Mouse (Mus musculus): Measurements from ENCODE around the gene Rad50. TPM values are rescaled to one million over a fixed set of nuclear protein-coding genes. Genes with fewer than 3 reads are reported as not detected.

Gene Rad50
- polyA plus RNA-seq, 1 experiment = 6.9 TPM

- no peak for DNase-seq (ENCODE audit: extremely low spot score in 1 of 2, low spot score in 1 of 2)
Observed at GRCm38 (mm10) chr11:53609672-53610071, 97.4 kb downstream of the Rad50 start.

- no peak for DNase-seq (ENCODE audit: extremely low spot score in 1 of 2, low spot score in 1 of 2)
Observed at GRCm38 (mm10) chr11:53609231-53609630, 97.9 kb downstream of the Rad50 start.

GRCm38 (mm10) chr11:53605609-53606008, 101.5 kb downstream of the Rad50 start:
- DNase-seq (ENCODE audit: extremely low spot score in 1 of 2, low spot score in 1 of 2) = no peak

- DNase-seq (ENCODE audit: extremely low spot score in 1 of 2, low spot score in 1 of 2) = no peak
Observed at GRCm38 (mm10) chr11:53604983-53605382, 102.1 kb downstream of the Rad50 start.

Other genes starting within 250 kb of the Rad50 start
- not detected in 2 replicates for gene Gm9837, start 236.8 kb downstream of the Rad50 start, polyA plus RNA-seq (2012; rRNA removed)
- 0.42 and 0.46 TPM in 2 replicates for gene Gm9945, start 227.2 kb downstream of the Rad50 start, polyA plus RNA-seq (2012; rRNA removed)
- 42.7 and 43.3 TPM in 2 replicates for gene Sowaha, start 227.0 kb downstream of the Rad50 start, polyA plus RNA-seq (2012; rRNA removed)
- gene Sept8, start 188.1 kb downstream of the Rad50 start, polyA plus RNA-seq (2012; rRNA removed) = 271 and 280 TPM in 2 replicates
- 97.5 and 104 TPM in 2 replicates for gene Kif3a, start 139.9 kb downstream of the Rad50 start, polyA plus RNA-seq (2012; rRNA removed)
- gene Il4, start 88.7 kb downstream of the Rad50 start, polyA plus RNA-seq (2012; rRNA removed) = not detected in 2 replicates
- not detected in 2 replicates for gene Il13, start 72.6 kb downstream of the Rad50 start, polyA plus RNA-seq (2012; rRNA removed)
- 0.21 and 0.44 TPM in 2 replicates for gene Il5, start 13.5 kb upstream of the Rad50 start, polyA plus RNA-seq (2012; rRNA removed)
- 11.8 and 14.1 TPM in 2 replicates for gene Irf1, start 62.7 kb upstream of the Rad50 start, polyA plus RNA-seq (2012; rRNA removed)
- gene Gm17334, start 65.9 kb upstream of the Rad50 start, polyA plus RNA-seq (2012; rRNA removed) = 0.64 and 1.3 TPM in 2 replicates
- gene Gm12216, start 151.9 kb upstream of the Rad50 start, polyA plus RNA-seq (2012; rRNA removed) = 3.0 and 3.2 TPM in 2 replicates
- 15.2 and 15.8 TPM in 2 replicates for gene Slc22a5, start 184.3 kb upstream of the Rad50 start, polyA plus RNA-seq (2012; rRNA removed)

All from frontal cortex, adult 2 months (tissue).